Mouse (Mus musculus) urinary bladder, postnatal 14 days (tissue): ENCODE results near the gene Gm6588.
"Not testable (repeated sequence)": the region's sequence is repeated elsewhere in the genome, so short reads cannot be mapped to it uniquely, and the experiment has no call there.

Source experiments
- DNase-seq: peaks from one replicate; pipeline ENCODE4 v3.0.0; 2021; ENCODE audit warnings: low spot score

The Gm6588 gene

GRCm38 (mm10) chr5:112448747-112449440 is at the start of gene Gm6588:
Gm6588 (plus strand) TSS chr5:112449426.
- DNase-seq = no peak

GRCm38 (mm10) chr5:112402437-112402836 is 46.8 kb upstream of the Gm6588 start:
- DNase-seq = no peak

GRCm38 (mm10) chr5:112406017-112406416 is 43.2 kb upstream of the Gm6588 start:
- no peak for DNase-seq

GRCm38 (mm10) chr5:112409274-112409673 is 40.0 kb upstream of the Gm6588 start:
- no peak for DNase-seq

- no peak for DNase-seq
Observed at GRCm38 (mm10) chr5:112411072-112411471, 38.2 kb upstream of the Gm6588 start.

- DNase-seq = no peak
Observed at GRCm38 (mm10) chr5:112411514-112412335, 37.5 kb upstream of the Gm6588 start.

GRCm38 (mm10) chr5:112412781-112413180 is 36.4 kb upstream of the Gm6588 start:
- DNase-seq = not testable (repeated sequence)

- DNase-seq = no peak
Observed at GRCm38 (mm10) chr5:112416673-112417072, 32.6 kb upstream of the Gm6588 start.

- DNase-seq = no peak
Observed at GRCm38 (mm10) chr5:112418023-112418422, 31.2 kb upstream of the Gm6588 start.

- DNase-seq = no peak
Observed at GRCm38 (mm10) chr5:112419535-112419934, 29.7 kb upstream of the Gm6588 start.

GRCm38 (mm10) chr5:112426635-112427034 is 22.6 kb upstream of the Gm6588 start:
- DNase-seq = no peak

GRCm38 (mm10) chr5:112427283-112427682 is 21.9 kb upstream of the Gm6588 start:
- DNase-seq = peak; percentile 61

GRCm38 (mm10) chr5:112428944-112429343 is 20.3 kb upstream of the Gm6588 start:
- DNase-seq = peak; percentile 62

- no peak for DNase-seq
Observed at GRCm38 (mm10) chr5:112431120-112431775, 18.0 kb upstream of the Gm6588 start.

- no peak for DNase-seq
Observed at GRCm38 (mm10) chr5:112432033-112432432, 17.2 kb upstream of the Gm6588 start.

GRCm38 (mm10) chr5:112433004-112433403 is 16.2 kb upstream of the Gm6588 start:
- DNase-seq = peak; percentile 68

- DNase-seq = no peak
Observed at GRCm38 (mm10) chr5:112438535-112438934, 10.7 kb upstream of the Gm6588 start.

- no peak for DNase-seq
Observed at GRCm38 (mm10) chr5:112453088-112453487, 3.9 kb downstream of the Gm6588 start.

GRCm38 (mm10) chr5:112454966-112455555 is 5.8 kb downstream of the Gm6588 start:
- no peak for DNase-seq

GRCm38 (mm10) chr5:112459903-112460302 is 10.7 kb downstream of the Gm6588 start:
- no peak for DNase-seq

- DNase-seq = no peak
Observed at GRCm38 (mm10) chr5:112466331-112466730, 17.1 kb downstream of the Gm6588 start.

- no peak for DNase-seq
Observed at GRCm38 (mm10) chr5:112468986-112469581, 19.9 kb downstream of the Gm6588 start.
